Mouse (Mus musculus): ENCODE measurements around the gene Spint4. TPM values are rescaled to one million over a fixed set of nuclear protein-coding genes. Genes with fewer than 3 reads are reported as not detected.
A peak's percentile ranks its signal among the peaks of the same experiment; 100 is the strongest.
"Not testable (repeated sequence)": the region's sequence is repeated elsewhere in the genome, so short reads cannot be mapped to it uniquely, and the experiment has no call there.

The Spint4 gene
- not detected for total RNA-seq (2021)

- no peak for DNase-seq
- intact Hi-C loops (cut with DNase I), result no loop called here
Observed at GRCm38 (mm10) chr2:164698201-164698600, at the start of gene Spint4. Gene Spint4, plus strand, starts transcription at chr2:164698501.

DNA sequence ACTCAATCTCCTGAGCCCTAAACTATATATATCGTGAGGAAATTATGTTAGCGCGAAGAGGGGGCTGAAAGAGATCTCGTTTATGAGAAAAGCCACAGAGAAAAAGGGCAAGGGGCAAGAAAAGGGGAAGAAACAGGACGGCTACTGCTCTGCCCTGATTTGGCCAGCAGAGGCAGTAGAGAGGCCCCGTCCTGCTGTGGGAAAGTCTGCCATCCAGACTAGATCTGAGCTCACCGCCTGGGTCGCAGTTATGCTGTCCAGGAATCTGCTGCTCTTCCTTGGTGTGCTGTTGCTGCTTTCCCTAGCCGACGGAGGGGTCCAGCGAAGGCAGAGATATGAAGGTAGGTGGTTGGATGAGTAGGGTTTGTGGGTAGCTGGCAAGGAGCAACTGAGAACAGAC is 42.4 kb upstream of the Spint4 start, which contains the start of gene Wfdc10:
Gene Wfdc10, plus strand, starts transcription at position 189 of the 400 bp plus-strand sequence.
- DNase-seq, result peak; percentile 33 to 67
- intact Hi-C loops (cut with DNase I), result no loop called here

DNA sequence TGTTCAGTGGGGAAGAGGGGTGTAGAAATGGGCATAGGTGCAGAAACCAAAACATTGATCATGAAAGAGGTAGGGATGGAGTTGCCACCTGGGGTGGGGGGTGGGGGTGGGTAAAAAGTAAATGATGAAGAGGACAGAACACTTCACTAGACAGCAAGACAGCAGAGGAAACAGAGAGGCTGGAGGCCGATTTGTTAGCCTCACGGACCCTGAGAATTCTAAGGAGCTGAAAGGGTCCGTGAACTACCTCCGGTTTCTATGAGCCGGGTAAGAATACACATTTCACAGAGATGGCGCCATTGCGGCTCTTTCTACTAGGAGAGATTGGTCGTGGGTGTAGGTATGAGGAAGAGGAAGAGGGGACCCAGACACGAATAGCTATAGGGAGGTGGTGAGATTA is 41.8 kb upstream of the Spint4 start, which contains the start of gene Wfdc9:
Gene Wfdc9, minus strand, starts transcription at position 101 of the 400 bp plus-strand sequence.
- intact Hi-C loops (cut with DNase I), result no loop called here
- DNase-seq, result no peak

DNA sequence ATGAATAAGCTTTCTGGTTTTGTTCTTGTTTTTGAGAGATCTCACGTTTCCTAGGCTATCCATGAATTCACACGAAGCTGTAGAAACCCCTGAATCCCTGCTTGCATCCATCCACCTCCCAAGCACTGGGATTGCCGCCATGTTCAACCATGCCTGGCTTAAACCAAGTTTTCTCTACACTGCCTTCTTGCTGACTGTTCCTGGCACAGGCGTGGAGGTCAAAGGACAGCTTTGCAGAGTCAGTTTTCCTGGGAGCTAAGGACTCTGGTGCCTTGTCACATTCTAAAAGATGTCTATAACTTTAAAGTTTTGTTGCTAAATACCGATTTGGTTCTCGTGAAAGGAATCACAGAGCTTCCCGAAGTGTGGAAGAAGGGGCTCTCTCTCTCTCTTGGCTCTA is 33.5 kb upstream of the Spint4 start:
- intact Hi-C loops (cut with DNase I), result no loop called here

DNA sequence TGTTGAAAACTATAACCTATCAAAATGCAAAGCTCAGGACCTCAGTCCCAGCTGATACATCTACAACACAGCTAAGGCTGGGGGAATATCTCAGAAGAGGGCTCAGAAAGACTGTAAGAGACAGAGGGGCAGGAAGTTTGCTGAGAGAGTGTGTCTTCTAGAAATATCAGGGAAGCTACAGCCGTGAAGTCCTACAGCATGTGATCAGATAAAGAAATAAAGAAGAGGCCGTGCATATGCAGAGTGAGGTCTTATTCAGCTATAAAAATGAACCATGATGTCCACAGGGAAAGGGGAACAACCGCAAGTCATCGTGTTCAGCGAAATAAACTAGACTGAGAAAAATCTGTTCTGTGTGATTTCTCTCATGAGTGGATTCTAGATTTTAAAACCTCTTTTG is 28.0 kb upstream of the Spint4 start:
- DNase-seq, result no peak
- intact Hi-C loops (cut with DNase I), result no loop called here

More for the DNA sequence above, 33.5 kb upstream of the Spint4 start:
- no peak for DNase-seq

- no peak for DNase-seq
- intact Hi-C loops (cut with DNase I), result no loop called here
Observed at GRCm38 (mm10) chr2:164670938-164671337, 27.4 kb upstream of the Spint4 start.

- DNase-seq, result no peak
- intact Hi-C loops (cut with DNase I), result no loop called here
Observed at GRCm38 (mm10) chr2:164673987-164674386, 24.3 kb upstream of the Spint4 start, which contains the start of gene Wfdc11. Gene Wfdc11, minus strand, starts transcription at chr2:164674087.

- no peak for DNase-seq
- intact Hi-C loops (cut with DNase I), result loop anchor here (5.0 kb wide), 1 partner anchor 84 kb away; the partner anchor contains the start of gene Eppin
Observed at GRCm38 (mm10) chr2:164676103-164676502, 22.2 kb upstream of the Spint4 start.

DNA sequence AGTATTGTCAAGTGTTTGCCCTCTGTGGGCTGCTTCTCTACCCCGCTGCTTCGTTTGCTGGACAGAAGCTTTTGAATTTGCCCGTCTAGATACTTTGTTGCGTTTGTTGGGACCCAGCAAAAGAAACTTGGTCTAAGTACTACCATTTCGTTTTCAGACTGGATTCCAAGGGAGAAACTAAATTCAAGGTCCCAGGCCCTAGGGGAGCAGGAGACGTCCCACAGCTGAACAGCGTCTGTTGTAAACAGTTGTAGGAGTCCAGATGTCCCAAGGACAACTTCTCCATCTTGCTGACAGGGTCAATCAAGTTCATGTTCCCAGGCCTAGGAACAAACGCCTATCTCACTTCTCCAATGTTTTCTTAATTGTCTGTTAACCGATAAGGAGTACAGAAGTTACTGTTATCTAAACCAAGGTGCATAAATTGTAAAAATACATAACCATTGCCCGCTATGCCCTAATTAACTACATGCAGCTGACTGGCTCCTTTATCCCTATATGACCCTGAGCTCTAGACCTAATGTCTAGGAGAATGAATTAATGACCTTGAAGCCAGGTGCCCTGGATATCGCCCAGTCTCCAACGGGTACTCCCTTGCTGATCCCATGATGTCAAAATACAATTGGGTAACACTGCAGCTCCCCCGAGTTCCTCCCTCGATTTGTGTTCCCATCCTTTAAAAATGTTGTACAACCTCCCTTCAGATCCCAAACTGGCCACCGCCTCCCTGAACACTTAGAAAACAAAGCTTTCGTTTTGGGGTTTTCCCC is 21.2 kb upstream of the Spint4 start:
- intact Hi-C loops (cut with DNase I), result loop anchor here (5.0 kb wide), 1 partner anchor 85 kb away; the partner anchor contains the start of gene Eppin
- no peak for DNase-seq

- intact Hi-C loops (cut with DNase I), result loop anchor here (1.0 to 5.0 kb wide), 2 partner anchors 47 to 87 kb away; partner anchors contain the start of gene Eppin
- DNase-seq, result peak; percentile 74 to 82
Observed at GRCm38 (mm10) chr2:164678848-164679625, 19.3 kb upstream of the Spint4 start.

GRCm38 (mm10) chr2:164679906-164680305 is 18.4 kb upstream of the Spint4 start:
- intact Hi-C loops (cut with DNase I), result loop anchor here (1.0 to 5.0 kb wide), 3 partner anchors 46 to 115 kb away; partner anchors contain the start of gene Eppin
- DNase-seq, result no peak

DNA sequence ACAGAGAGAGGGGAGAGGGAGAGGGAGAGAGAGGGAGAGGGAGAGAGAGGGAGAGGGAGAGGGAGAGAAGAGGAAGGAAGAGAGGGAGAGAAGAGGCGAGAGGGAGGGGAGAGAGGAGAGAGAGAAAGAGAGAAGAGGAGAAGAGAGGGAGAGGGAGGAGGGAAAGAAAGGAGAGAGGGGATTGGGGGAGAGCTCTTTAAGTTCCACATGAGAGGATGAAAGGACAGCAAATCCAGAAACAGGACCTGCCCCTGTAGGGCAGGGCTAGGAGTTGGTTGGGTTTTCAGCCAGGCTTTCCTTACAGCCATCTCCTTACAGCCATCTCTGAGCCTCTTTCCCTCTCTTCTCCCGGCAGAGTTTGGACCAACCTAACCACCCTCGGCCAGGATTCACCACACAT is 13.5 kb upstream of the Spint4 start, which contains the start of gene Wfdc13:
Gene Wfdc13, plus strand, starts transcription at position 301 of the 400 bp plus-strand sequence.
- DNase-seq, result no peak
- intact Hi-C loops (cut with DNase I), result no loop called here

DNA sequence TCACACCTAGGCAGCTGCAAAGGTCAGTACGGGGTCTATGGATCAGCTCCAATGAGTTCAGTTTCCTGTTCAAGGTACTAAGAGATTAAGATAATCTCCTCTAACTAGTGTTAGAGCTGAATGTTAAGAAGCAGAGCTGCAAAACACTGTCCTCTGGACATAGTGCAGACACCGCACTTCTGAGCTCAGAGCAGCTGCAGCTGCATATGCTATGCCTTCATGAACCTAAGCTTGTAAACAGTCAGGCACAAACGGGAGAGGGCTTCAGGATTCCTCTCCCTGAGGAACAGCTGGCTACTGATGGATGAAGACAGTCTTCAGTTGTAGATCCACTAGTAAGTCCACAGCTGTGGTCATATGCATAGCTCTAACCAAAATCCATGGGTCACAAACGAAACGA is 2.7 kb downstream of the Spint4 start:
- intact Hi-C loops (cut with DNase I), result no loop called here
- DNase-seq, result no peak

GRCm38 (mm10) chr2:164701761-164702160 is 3.5 kb downstream of the Spint4 start:
- intact Hi-C loops (cut with DNase I), result no loop called here
- no peak for DNase-seq

- intact Hi-C loops (cut with DNase I), result no loop called here
- no peak for DNase-seq
Observed at GRCm38 (mm10) chr2:164704235-164704634, 5.9 kb downstream of the Spint4 start.

DNA sequence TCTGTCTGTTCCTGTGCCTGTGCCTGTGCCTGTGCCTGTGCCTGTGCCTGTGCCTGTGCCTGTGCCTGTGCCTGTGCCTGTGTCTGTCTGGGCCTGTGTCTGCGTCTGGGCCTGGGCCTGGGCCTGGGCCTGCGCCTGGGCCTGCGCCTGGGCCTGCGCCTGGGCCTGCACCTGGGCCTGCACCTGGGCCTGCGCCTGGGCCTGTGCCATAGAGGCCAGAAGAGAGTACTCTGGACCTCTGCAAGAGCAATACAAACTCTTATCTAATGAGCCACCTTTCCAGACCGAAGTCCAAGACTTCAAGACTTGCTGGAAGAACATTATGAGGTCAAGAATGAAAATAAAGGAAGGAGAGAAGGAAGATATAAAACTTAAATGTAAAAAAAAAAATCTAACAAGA is 7.0 kb downstream of the Spint4 start:
- intact Hi-C loops (cut with DNase I), result no loop called here
- DNase-seq, result no peak

- intact Hi-C loops (cut with DNase I), result no loop called here
- DNase-seq, result no peak
Observed at GRCm38 (mm10) chr2:164705991-164706390, 7.7 kb downstream of the Spint4 start.

DNA sequence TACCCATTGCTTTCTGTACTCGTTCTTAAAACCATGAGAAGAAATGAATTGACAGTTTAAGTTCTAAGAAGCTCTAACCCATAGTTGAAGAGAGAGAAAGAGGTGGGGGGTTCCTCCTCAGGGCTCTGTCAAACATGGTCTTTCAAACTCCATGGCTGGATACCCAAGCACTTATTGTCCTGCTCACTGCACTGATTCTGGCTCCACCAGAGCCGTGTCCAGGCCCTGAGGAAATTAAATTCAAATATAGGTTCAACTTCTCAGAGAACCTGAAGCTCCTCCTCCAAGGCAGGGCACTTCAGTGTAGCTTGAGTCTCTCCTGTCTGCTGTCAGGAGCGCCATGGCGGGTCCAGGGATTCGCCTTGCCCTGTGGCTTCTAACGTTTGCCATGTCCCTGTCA is 16.7 kb downstream of the Spint4 start, which contains the start of gene Spint5:
Gene Spint5, plus strand, starts transcription at position 301 of the 400 bp plus-strand sequence.
- intact Hi-C loops (cut with DNase I), result no loop called here
- DNase-seq, result no peak

DNA sequence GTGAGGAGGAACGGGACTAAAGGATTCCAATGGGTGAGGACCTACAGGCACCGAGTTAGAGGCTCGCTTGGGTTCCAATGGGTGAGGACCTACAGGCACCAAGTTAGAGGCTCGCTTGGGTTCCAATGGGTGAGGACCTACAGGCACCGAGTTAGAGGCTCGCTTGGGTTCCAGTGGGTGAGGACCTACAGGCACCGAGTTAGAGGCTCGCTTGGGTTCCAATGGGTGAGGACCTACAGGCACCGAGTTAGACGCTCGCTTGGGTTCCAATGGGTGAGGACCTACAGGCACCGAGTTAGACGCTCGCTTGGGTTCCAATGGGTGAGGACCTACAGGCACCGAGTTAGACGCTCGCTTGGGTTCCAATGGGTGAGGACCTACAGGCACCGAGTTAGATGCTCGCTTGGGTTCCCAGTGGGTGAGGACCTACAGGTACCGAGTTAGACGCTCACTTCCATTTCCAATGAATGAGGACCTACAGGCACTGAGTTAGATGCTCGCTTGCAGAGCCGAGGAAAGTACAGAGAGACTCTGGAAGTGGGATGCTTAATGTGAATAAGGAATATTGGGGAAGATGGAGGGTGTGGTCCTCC is 18.0 kb downstream of the Spint4 start:
- intact Hi-C loops (cut with DNase I); DNase-seq: not testable (repeated sequence)

DNA sequence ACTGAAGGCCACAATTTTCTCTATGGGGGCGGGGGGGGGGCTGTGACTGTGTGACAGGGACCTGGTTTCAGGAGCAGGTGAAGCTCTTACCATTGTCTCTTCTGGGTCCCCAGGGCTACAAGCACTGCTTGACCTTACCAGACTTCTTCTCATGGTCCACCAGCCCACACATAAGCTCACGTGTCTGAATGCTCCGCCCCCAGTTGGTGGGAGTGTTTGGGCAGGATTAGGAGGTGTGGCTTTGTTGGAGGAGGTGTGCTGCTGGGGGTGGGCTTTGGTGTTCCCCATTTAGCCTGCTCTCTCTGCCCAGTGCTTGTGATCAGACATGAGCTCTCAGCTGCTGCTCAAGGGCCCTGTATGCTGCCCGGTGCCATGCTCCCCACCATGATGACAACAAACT is 25.0 kb downstream of the Spint4 start:
- intact Hi-C loops (cut with DNase I), result no loop called here

More for the DNA sequence above, 25.0 kb downstream of the Spint4 start:
- no peak for DNase-seq
